Mouse (Mus musculus): ENCODE data around the gene Hist1h4d. TPM values are rescaled to one million over a fixed set of nuclear protein-coding genes. Genes with fewer than 3 reads are reported as not detected.
"Not testable (repeated sequence)": the region's sequence is repeated elsewhere in the genome, so short reads cannot be mapped to it uniquely, and the experiment has no call there.

Hist1h4d gene
- total RNA-seq, 1 experiment from 2014 or later, result 639 TPM

GRCm38 (mm10) chr13:23583387-23584068 lies 2.1 kb downstream of the Hist1h4d start:
- ATAC-seq (replicated peaks in 1 of 2; ENCODE audit: insufficient read depth in 1 of 2, low FRiP score in 2 of 2, low TSS enrichment in 1 of 2, low read depth in 1 of 2, poor library complexity in 2 of 2, severe bottlenecking in 2 of 2), result no peak

- ATAC-seq (replicated peaks in 1 of 2; ENCODE audit: insufficient read depth in 1 of 2, low FRiP score in 2 of 2, low TSS enrichment in 1 of 2, low read depth in 1 of 2, poor library complexity in 2 of 2, severe bottlenecking in 2 of 2), result no peak
Measured at GRCm38 (mm10) chr13:23584331-23584730, 2.9 kb downstream of the Hist1h4d start.

DNA sequence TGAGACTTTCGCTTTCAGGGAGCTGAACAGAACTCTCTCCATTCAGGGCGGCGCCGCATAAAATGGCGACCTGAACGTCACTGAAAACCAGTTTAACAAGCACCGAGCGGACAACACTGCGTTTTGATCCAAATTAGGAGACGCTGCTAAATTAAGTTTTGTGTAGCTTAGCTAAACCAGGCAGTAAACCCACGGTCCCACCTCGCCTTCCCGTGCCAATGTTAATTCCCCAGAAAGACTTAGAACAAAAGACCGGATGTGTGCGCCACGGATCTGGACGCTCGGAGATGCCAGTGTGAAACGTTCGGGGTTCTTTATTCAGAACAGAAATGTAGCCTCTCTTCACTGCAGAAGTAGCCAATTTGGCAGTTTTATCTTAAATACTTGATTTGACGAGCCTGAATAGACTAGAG lies 3.6 kb downstream of the Hist1h4d start:
- 0 out of 4 replicates have a peak, but pooled peaks of 1 of the 2 experiments have one; percentile 22 for ATAC-seq (replicated peaks in 1 of 2; ENCODE audit: insufficient read depth in 1 of 2, low FRiP score in 2 of 2, low TSS enrichment in 1 of 2, low read depth in 1 of 2, poor library complexity in 2 of 2, severe bottlenecking in 2 of 2)

GRCm38 (mm10) chr13:23585442-23586098 lies 4.2 kb downstream of the Hist1h4d start:
- peak; percentile 79 for ATAC-seq (replicated peaks in 1 of 2; ENCODE audit: insufficient read depth in 1 of 2, low FRiP score in 2 of 2, low TSS enrichment in 1 of 2, low read depth in 1 of 2, poor library complexity in 2 of 2, severe bottlenecking in 2 of 2)

DNA sequence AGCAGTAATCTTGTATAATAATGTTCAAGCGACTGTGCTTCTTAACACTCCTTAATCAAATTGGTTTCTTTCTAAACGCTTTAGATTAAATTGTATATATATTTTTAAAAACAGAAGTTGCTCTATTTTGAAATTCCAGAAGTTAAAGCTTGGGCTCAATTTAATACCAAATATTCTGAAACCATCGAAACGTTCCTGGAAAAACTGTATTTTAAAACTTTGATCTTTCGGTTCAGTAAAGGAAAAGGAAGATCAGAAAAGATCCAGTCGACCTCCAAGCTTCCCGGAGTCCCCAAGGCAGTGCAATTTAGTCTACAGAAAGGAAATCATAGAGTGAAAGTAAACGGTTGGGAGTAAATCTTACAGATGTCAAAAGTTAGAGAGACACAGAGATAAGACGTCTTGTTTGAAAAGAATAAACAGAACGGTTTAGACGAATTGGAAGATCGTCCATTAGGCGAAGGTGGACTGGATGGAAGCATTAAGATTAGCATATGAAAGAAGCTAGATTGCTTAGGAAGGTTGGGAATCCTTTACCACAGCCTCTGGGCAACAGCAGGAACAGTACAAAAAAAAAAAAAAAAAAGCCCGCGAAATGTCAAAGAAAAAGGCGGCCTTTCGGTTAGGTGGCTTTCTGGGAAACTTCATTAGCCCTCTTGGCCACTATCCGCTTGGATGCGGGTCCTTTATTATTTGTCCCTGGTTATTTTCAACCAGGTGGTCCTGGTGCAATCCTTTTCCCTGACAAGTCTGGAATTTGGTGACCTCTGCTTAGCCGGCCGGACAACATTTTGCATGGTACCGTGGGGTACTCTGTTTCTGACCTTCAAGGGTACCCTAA lies 4.9 kb downstream of the Hist1h4d start:
- ATAC-seq (replicated peaks in 1 of 2; ENCODE audit: insufficient read depth in 1 of 2, low FRiP score in 2 of 2, low TSS enrichment in 1 of 2, low read depth in 1 of 2, poor library complexity in 2 of 2, severe bottlenecking in 2 of 2), result no peak

GRCm38 (mm10) chr13:23586940-23587225 lies 5.5 kb downstream of the Hist1h4d start:
- ATAC-seq (replicated peaks in 1 of 2; ENCODE audit: insufficient read depth in 1 of 2, low FRiP score in 2 of 2, low TSS enrichment in 1 of 2, low read depth in 1 of 2, poor library complexity in 2 of 2, severe bottlenecking in 2 of 2), result no peak

GRCm38 (mm10) chr13:23591206-23591605 lies 9.8 kb downstream of the Hist1h4d start:
- ATAC-seq (replicated peaks in 1 of 2; ENCODE audit: insufficient read depth in 1 of 2, low FRiP score in 2 of 2, low TSS enrichment in 1 of 2, low read depth in 1 of 2, poor library complexity in 2 of 2, severe bottlenecking in 2 of 2), result no peak

DNA sequence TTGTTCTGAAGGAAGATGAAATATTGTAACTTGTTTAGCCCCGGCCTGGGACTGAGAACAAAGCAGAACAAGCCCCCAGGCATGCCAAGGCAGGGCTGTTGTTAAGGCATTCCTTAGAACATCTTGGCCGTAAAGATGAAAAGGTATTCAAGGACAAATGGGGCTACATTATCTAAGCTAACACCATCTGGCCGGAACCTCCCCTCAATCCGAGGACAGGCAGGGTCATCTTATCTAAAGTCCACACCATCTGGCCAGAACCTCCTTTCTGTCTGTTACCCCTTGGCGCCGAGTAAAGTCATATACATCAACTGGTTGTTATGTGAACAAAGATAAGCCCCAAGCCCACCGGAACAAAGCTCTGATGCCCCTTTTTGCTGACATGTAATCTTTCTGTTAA lies 10.5 kb downstream of the Hist1h4d start:
- not testable (repeated sequence) for ATAC-seq (replicated peaks in 1 of 2; ENCODE audit: insufficient read depth in 1 of 2, low FRiP score in 2 of 2, low TSS enrichment in 1 of 2, low read depth in 1 of 2, poor library complexity in 2 of 2, severe bottlenecking in 2 of 2)

DNA sequence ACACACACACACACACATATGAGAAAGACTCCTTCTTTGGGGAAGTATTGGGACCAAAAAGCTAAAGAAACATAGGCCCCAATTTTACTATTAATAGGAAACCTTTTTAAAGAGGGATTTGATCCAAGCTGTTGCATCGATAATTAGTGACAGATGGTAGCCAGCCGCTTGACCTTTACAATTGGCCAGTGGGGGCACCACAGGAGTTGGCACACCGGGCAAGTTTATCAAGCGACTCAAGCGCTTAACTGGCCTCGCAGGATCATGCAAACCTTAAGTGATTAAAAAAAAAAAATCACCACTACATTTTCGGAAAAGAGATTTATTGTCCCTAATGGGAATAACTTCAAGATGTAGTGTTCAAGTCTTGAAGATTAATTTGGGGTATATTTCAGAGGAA lies 11.2 kb downstream of the Hist1h4d start:
- ATAC-seq (replicated peaks in 1 of 2; ENCODE audit: insufficient read depth in 1 of 2, low FRiP score in 2 of 2, low TSS enrichment in 1 of 2, low read depth in 1 of 2, poor library complexity in 2 of 2, severe bottlenecking in 2 of 2), result no peak

GRCm38 (mm10) chr13:23593051-23593770 lies 11.8 kb downstream of the Hist1h4d start:
- ATAC-seq (replicated peaks in 1 of 2; ENCODE audit: insufficient read depth in 1 of 2, low FRiP score in 2 of 2, low TSS enrichment in 1 of 2, low read depth in 1 of 2, poor library complexity in 2 of 2, severe bottlenecking in 2 of 2), result peak; percentile 66 to 79

DNA sequence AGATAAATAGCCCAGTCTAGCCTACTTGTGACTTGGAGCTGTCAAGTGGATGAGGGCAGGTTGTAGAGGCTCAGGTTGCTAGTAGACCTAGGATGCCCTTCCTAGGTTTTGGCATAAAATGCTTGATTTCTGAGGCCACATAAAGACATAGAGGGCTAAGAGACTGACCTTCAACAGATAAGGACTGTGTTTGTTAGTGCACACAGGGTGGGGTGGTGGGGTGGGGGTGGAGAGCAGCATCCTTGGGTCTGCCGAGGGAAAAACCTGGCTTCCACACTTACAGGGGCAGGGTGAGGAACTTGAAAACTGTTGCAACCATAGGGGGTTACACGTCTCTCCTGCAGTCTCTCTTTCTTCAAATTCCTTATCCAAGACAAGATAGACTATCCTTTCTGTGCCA lies 13.8 kb downstream of the Hist1h4d start:
- ATAC-seq (replicated peaks in 1 of 2; ENCODE audit: insufficient read depth in 1 of 2, low FRiP score in 2 of 2, low TSS enrichment in 1 of 2, low read depth in 1 of 2, poor library complexity in 2 of 2, severe bottlenecking in 2 of 2), result no peak

- no peak; a peak in 1 of 4 replicates for ATAC-seq (replicated peaks in 1 of 2; ENCODE audit: insufficient read depth in 1 of 2, low FRiP score in 2 of 2, low TSS enrichment in 1 of 2, low read depth in 1 of 2, poor library complexity in 2 of 2, severe bottlenecking in 2 of 2)
Measured at GRCm38 (mm10) chr13:23595622-23596372, 14.4 kb downstream of the Hist1h4d start.

GRCm38 (mm10) chr13:23597957-23598356 lies 16.6 kb downstream of the Hist1h4d start:
- peak; percentile 34 to 74; a peak in 3 of 4 replicates for ATAC-seq (replicated peaks in 1 of 2; ENCODE audit: insufficient read depth in 1 of 2, low FRiP score in 2 of 2, low TSS enrichment in 1 of 2, low read depth in 1 of 2, poor library complexity in 2 of 2, severe bottlenecking in 2 of 2)

GRCm38 (mm10) chr13:23603182-23603699 lies 21.8 kb downstream of the Hist1h4d start:
- no peak for ATAC-seq (replicated peaks in 1 of 2; ENCODE audit: insufficient read depth in 1 of 2, low FRiP score in 2 of 2, low TSS enrichment in 1 of 2, low read depth in 1 of 2, poor library complexity in 2 of 2, severe bottlenecking in 2 of 2)

GRCm38 (mm10) chr13:23604452-23604851 lies 23.1 kb downstream of the Hist1h4d start:
- no peak for ATAC-seq (replicated peaks in 1 of 2; ENCODE audit: insufficient read depth in 1 of 2, low FRiP score in 2 of 2, low TSS enrichment in 1 of 2, low read depth in 1 of 2, poor library complexity in 2 of 2, severe bottlenecking in 2 of 2)

DNA sequence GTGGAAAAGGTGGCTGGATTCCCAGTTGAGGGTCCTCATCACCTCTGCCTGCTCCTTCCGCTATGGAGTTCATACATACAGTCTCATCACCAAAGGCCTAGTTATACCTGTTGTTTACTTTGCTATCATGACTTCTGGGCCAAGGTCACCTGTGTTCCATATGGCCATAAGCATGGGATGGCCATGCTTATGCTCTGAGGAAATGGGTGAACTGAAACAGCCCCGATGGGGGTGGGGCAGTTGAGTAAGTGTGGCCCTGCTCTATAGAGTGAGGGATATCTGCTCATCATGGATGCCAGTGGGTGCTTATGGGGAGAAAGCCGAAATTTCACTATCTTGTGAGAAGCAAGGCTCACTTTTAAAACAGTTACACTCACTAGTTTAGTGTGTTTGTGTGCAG lies 23.7 kb downstream of the Hist1h4d start:
- no peak for ATAC-seq (replicated peaks in 1 of 2; ENCODE audit: insufficient read depth in 1 of 2, low FRiP score in 2 of 2, low TSS enrichment in 1 of 2, low read depth in 1 of 2, poor library complexity in 2 of 2, severe bottlenecking in 2 of 2)

DNA sequence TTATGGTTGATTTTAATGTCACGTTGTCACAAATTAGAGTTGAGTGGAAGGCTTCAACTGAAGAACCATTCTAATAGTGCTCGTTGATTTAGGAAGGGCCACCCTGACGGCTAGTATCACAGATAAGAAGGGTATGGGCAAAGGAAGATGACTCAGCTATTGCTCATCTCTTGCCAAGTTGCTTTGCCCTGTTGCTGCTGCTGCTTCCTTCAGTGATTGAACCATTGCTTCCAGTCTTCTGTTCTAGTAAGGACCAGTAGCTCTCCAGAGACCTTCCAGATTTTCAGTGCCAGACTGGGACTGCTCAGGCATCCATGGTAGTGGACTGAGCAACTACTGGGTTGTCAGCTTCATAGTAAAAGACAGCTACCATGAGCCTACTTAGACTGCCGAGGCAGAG lies 27.8 kb downstream of the Hist1h4d start:
- no peak; a peak in 1 of 4 replicates for ATAC-seq (replicated peaks in 1 of 2; ENCODE audit: insufficient read depth in 1 of 2, low FRiP score in 2 of 2, low TSS enrichment in 1 of 2, low read depth in 1 of 2, poor library complexity in 2 of 2, severe bottlenecking in 2 of 2)

All from hematopoietic stem cell, adult 5-6 weeks (primary cell).